Mouse (Mus musculus) lung, adult 2 months (tissue): ENCODE results near the gene Lrr1.

Experiments
- CTCF ChIP-seq: fragments of 200-500 bp; IDR thresholded peaks from 2 replicates; pipeline ENCODE4 v1.5.1; 2011; ENCODE audit warnings: mild to moderate bottlenecking, low read length, control low read depth; ENCODE audit not compliant: insufficient read depth
- POLR2A ChIP-seq: fragments of 200-500 bp; IDR thresholded peaks from 2 replicates; pipeline ENCODE4 v1.6.1; 2011; ENCODE audit warnings: low read depth, mild to moderate bottlenecking, control low read depth, low read length, borderline replicate concordance; ENCODE audit errors: extremely low read depth

- TF ChIP-seq CTCF (no peak), POLR2A (no peak)
Measured at GRCm38 (mm10) chr12:69207396-69207795, 38.8 kb downstream of the Lrr1 start.
